Mouse (Mus musculus) neural tube, embryonic 14.5 days (tissue): Measurements from ENCODE around the gene Llph. TPM values are rescaled to one million over a fixed set of nuclear protein-coding genes. Genes with fewer than 3 reads are reported as not detected.

Experiments used
- ATAC-seq: fragments of 200-750 bp; cut with Nextera tagmentation; 2 replicates; pipeline ENCODE4 v1.8.0; 2017; ENCODE audit warnings: low read depth, mild to moderate bottlenecking, moderate TSS enrichment, moderate library complexity
- H3K27ac ChIP-seq: fragments of 300-500 bp; sonication (generic); 2 replicates; pipeline ENCODE4 v1.5.1; 2014; ENCODE audit warnings: low read depth, mild to moderate bottlenecking, control low read depth, low read length, moderate library complexity, mixed read lengths
- H3K27me3 ChIP-seq: fragments of 300-500 bp; sonication (generic); 2 replicates; pipeline ENCODE4 v1.6.1; 2014; ENCODE audit warnings: low read length; ENCODE audit not compliant: control insufficient read depth, insufficient read depth
- H3K36me3 ChIP-seq: fragments of 300-500 bp; sonication (generic); 2 replicates; pipeline ENCODE4 v1.6.1; 2014; ENCODE audit warnings: low read length, mixed read lengths; ENCODE audit not compliant: control insufficient read depth, insufficient read depth
- H3K4me1 ChIP-seq: fragments of 300-500 bp; sonication (generic); 2 replicates; pipeline ENCODE4 v1.6.1; 2014; ENCODE audit warnings: low read length; ENCODE audit not compliant: control insufficient read depth, insufficient read depth
- H3K4me2 ChIP-seq: fragments of 300-500 bp; sonication (generic); 2 replicates; pipeline ENCODE4 v1.6.1; 2014; ENCODE audit warnings: mild to moderate bottlenecking, low read depth, low read length, control low read depth
- H3K4me3 ChIP-seq: fragments of 300-500 bp; sonication (generic); 2 replicates; pipeline ENCODE4 v1.5.1; 2014; ENCODE audit warnings: low read depth, low read length, control low read depth, mixed read lengths
- H3K9ac ChIP-seq: fragments of 300-500 bp; sonication (generic); replicated peaks from 2 replicates; pipeline ENCODE4 v1.6.1; 2014; ENCODE audit warnings: low read depth, mild to moderate bottlenecking, control low read depth, low read length, mixed read lengths
- H3K9me3 ChIP-seq: fragments of 300-500 bp; sonication (generic); 2 replicates; pipeline ENCODE4 v1.6.1; 2016; ENCODE audit warnings: low read length; ENCODE audit not compliant: control insufficient read depth
- WGBS: fragments of 180-500 bp; shearing (Covaris S2); extraction: QIAGEN DNeasy Blood & Tissue Kit; methylation state at CpG from one replicate; pipeline ENCODE4 v1.1.7; 2014; 5-methylcytosine and 5-hydroxymethylcytosine counted together
- polyA plus RNA-seq: library from polyadenylated mRNA; unstranded; fragments of >200 nt; fragmentation: Nextera tagmentation; extraction: Ambion mirVana; gene quantifications from 2 replicates; pipeline ENCODE4 v1.2.1, GENCODE M21; 2014

Gene Llph
- polyA plus RNA-seq, 1 experiment from 2014 or later: 41.3 TPM

DNA sequence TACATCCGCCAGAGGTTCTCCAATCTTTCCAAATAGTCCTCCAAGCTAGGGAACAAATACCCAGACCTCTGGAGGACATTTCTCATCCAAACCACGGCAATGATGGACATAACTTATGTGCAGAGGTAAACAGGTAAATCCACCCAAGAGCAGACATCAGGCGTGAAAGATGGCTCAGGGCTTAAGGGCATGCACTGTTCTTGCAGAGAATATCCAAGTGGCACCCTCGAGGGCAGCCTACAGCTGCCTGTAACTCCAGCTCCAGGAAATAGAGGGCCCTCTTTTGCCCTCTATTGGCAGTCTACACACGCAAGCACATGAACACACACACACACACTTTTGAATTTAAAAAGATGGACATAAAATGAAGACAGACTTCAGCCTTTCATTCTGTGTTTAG is 54.8 kb downstream of the Llph start:
- no peak overlapping the region for H3K4me3 ChIP-seq

More for the DNA sequence above, 54.8 kb downstream of the Llph start:
- Histone ChIP-seq H3K9me3 (no peaks in the 10 kb centered on the region), H3K4me1 (no peaks in the 10 kb centered on the region), H3K4me2 (no peak overlapping the region), H3K27ac (no peak overlapping the region), H3K36me3 (no peaks in the 10 kb centered on the region), H3K27me3 (no peaks in the 10 kb centered on the region), H3K9ac (no peak overlapping the region)
- no peak for ATAC-seq
- 92% methylated on average over 5 of the region's 5 CpGs for WGBS

Other genes starting within 250 kb of the Llph start
- 1.9 and 2.6 TPM in 2 replicates for gene Helb, start 114.1 kb upstream of the Llph start, polyA plus RNA-seq
- 116 and 120 TPM in 2 replicates for gene Tmbim4, start 25.5 kb upstream of the Llph start, polyA plus RNA-seq
- 0.32 and 0.71 TPM in 2 replicates for gene Irak3, start 24.9 kb upstream of the Llph start, polyA plus RNA-seq
- gene Hmga2, start 249.4 kb downstream of the Llph start, polyA plus RNA-seq: 3.4 and 3.7 TPM in 2 replicates